ENCODE assay signal across 19 mouse cellular contexts in genomic region chr8:108826414-108826813, GRCm38 (mm10).
"Had no signal": no experiment of that assay in that cellular context is flagged by ENCODE, and none has a peak within 500 bp of the region (broad histone marks: within the 10 kb centered on the region; RNA-seq: fewer than 3 reads in every experiment).

No protein-coding gene starts in this region.

- H3K9ac ChIP-seq: intestine, embryonic 15.5 days; limb, embryonic 13.5 days; lung, embryonic 15.5 days had no signal

- H3K4me2 ChIP-seq: intestine, embryonic 15.5 days; limb, embryonic 13.5 days; lung, embryonic 15.5 days; midbrain, embryonic 11.5 days had no signal

- H3K36me3 ChIP-seq: intestine, embryonic 15.5 days; limb, embryonic 13.5 days; lung, embryonic 15.5 days had no signal

- H3K27ac ChIP-seq: intestine, embryonic 15.5 days; kidney, postnatal 0 days; layer of hippocampus, adult 2 months; limb, embryonic 13.5 days; lung, embryonic 15.5 days had no signal

- H3K9me3 ChIP-seq: intestine, embryonic 15.5 days; limb, embryonic 10.5 days; limb, embryonic 13.5 days; lung, embryonic 15.5 days had no signal

- ATAC-seq: intestine, embryonic 15.5 days; midbrain, embryonic 16.5 days had no signal

- H3K27me3 ChIP-seq: intestine, embryonic 15.5 days; limb, embryonic 13.5 days; lung, embryonic 15.5 days had no signal

- DNase-seq: kidney, adult 18-20 months; kidney, postnatal 25 days; layer of hippocampus, adult 9-11 months; lung, adult 18-20 months; lung, postnatal 10 days; lung, postnatal 36 days; retina, postnatal 1 day; right cerebral cortex, postnatal 25 days; thymus, adult 18-20 months; thymus, postnatal 36 days had no signal

- H3K4me3 ChIP-seq: intestine, embryonic 15.5 days; layer of hippocampus, adult 2 months; limb, embryonic 10.5 days; limb, embryonic 13.5 days; lung, embryonic 15.5 days; megakaryocyte, embryonic 14.5 days had no signal
